Mouse (Mus musculus) v-Abl transformed pro-B cells (cell line): ENCODE measurements around the gene Clcn3.

Experiments
- in situ Hi-C, 2 experiments: fragments of 400-800 bp; cut with MboI; formaldehyde crosslinking; loops; one replicate each; pipeline ENCODE4 v1.15.1; 2025; ENCODE audit not compliant: unreplicated experiment in 2 of 2

Gene Clcn3

GRCm38 (mm10) chr8:60954281-60955014 is 28.7 kb downstream of the Clcn3 start:
- in situ Hi-C loops, result no loop called here

GRCm38 (mm10) chr8:60952803-60953202 is 30.3 kb downstream of the Clcn3 start:
- in situ Hi-C loops, result no loop called here

GRCm38 (mm10) chr8:60951757-60952156 is 31.3 kb downstream of the Clcn3 start:
- in situ Hi-C loops, result no loop called here

- in situ Hi-C loops, result no loop called here
These were observed 31.8 kb downstream of the Clcn3 start for GRCm38 (mm10) chr8:60951271-60951670.

- in situ Hi-C loops, result loop anchor here in 1 of 2 experiments (25.0 kb wide), 1 partner anchor 338 kb away; no protein-coding TSS in a partner anchor
These were observed 33.2 kb downstream of the Clcn3 start for GRCm38 (mm10) chr8:60949859-60950258.

- in situ Hi-C loops, result loop anchor here in 1 of 2 experiments (25.0 kb wide), 1 partner anchor 335 kb away; no protein-coding TSS in a partner anchor
These were observed 35.6 kb downstream of the Clcn3 start for GRCm38 (mm10) chr8:60947503-60947902.

GRCm38 (mm10) chr8:60942867-60943266 is 40.2 kb downstream of the Clcn3 start:
- in situ Hi-C loops, result loop anchor here in 1 of 2 experiments (25.0 kb wide), 1 partner anchor 331 kb away; no protein-coding TSS in a partner anchor

GRCm38 (mm10) chr8:60938717-60939424 is 44.2 kb downstream of the Clcn3 start:
- in situ Hi-C loops, result loop anchor here (10.0 to 25.0 kb wide), 2 partner anchors 324 to 327 kb away; no protein-coding TSS in a partner anchor

- in situ Hi-C loops, result loop anchor here (10.0 to 25.0 kb wide), 2 partner anchors 319 to 321 kb away; no protein-coding TSS in a partner anchor
These were observed 49.5 kb downstream of the Clcn3 start for GRCm38 (mm10) chr8:60933617-60934016.

GRCm38 (mm10) chr8:60920176-60920575 is 62.9 kb downstream of the Clcn3 start:
- in situ Hi-C loops, result no loop called here

GRCm38 (mm10) chr8:60919069-60919468 is 64.0 kb downstream of the Clcn3 start:
- in situ Hi-C loops, result no loop called here

GRCm38 (mm10) chr8:60912554-60912953 is 70.5 kb downstream of the Clcn3 start:
- in situ Hi-C loops, result no loop called here

GRCm38 (mm10) chr8:60912081-60912480 is 71.0 kb downstream of the Clcn3 start:
- in situ Hi-C loops, result no loop called here

GRCm38 (mm10) chr8:60900147-60900546 is 83.0 kb downstream of the Clcn3 start:
- in situ Hi-C loops, result no loop called here

GRCm38 (mm10) chr8:60895878-60896277 is 87.2 kb downstream of the Clcn3 start:
- in situ Hi-C loops, result loop anchor here (25.0 kb wide), 2 partner anchors 91 to 591 kb away; partner anchors contain the start of genes Cbr4 (in 2 of the 2), Clcn3 (in 2 of the 2) and Nek1 (in 2 of the 2)

- in situ Hi-C loops, result loop anchor here (25.0 kb wide), 2 partner anchors 96 to 596 kb away; partner anchors contain the start of genes Cbr4 (in 2 of the 2), Clcn3 (in 2 of the 2) and Nek1 (in 2 of the 2)
These were observed 91.3 kb downstream of the Clcn3 start for GRCm38 (mm10) chr8:60891757-60892156.

- in situ Hi-C loops, result loop anchor here (25.0 kb wide), 2 partner anchors 97 to 597 kb away; partner anchors contain the start of genes Cbr4 (in 2 of the 2), Clcn3 (in 2 of the 2) and Nek1 (in 2 of the 2)
These were observed 92.6 kb downstream of the Clcn3 start for GRCm38 (mm10) chr8:60890520-60890874.

- in situ Hi-C loops, result loop anchor here (25.0 kb wide), 2 partner anchors 97 to 597 kb away; partner anchors contain the start of genes Cbr4 (in 2 of the 2), Clcn3 (in 2 of the 2) and Nek1 (in 2 of the 2)
These were observed 93.1 kb downstream of the Clcn3 start, which contains the start of gene Hpf1 for GRCm38 (mm10) chr8:60889843-60890519. Hpf1 (plus strand) TSS chr8:60890418.

- in situ Hi-C loops, result loop anchor here (25.0 kb wide), 2 partner anchors 98 to 598 kb away; partner anchors contain the start of genes Cbr4 (in 2 of the 2), Clcn3 (in 2 of the 2) and Nek1 (in 2 of the 2)
These were observed 93.8 kb downstream of the Clcn3 start for GRCm38 (mm10) chr8:60889131-60889842.
